Mouse (Mus musculus): ENCODE data around the gene Zfhx3. TPM values are rescaled to one million over a fixed set of nuclear protein-coding genes. Genes with fewer than 3 reads are reported as not detected.

Gene Zfhx3
- total and polyA plus RNA-seq, 2 experiments: 1.3 to 1.5 TPM

- TF ChIP-seq POLR2A (IDR thresholded peaks at IDR 0.05; ENCODE audit: extremely low read depth, insufficient read depth, low read length) (no peak), CTCF (IDR thresholded peaks at IDR 0.05; ENCODE audit: low read depth, low read length) (no peak)
- Histone ChIP-seq H3K79me2 (ENCODE audit: control insufficient read depth, insufficient read depth, low read length) (peaks cover 56% of the 10 kb centered on the region; the same call in 1 of the 2 replicates), H3K27ac (replicated peaks; ENCODE audit: insufficient read depth, low read depth, low read length) (no peak overlapping the region), H3K9ac (ENCODE audit: low read depth, low read length) (no peak overlapping the region), H3K4me1 (ENCODE audit: control insufficient read depth, insufficient read depth, low read length) (peaks cover 21% of the 10 kb centered on the region), H3K4me3 (ENCODE audit: insufficient read depth, low read depth, low read length) (no peak overlapping the region), H3K36me3 (ENCODE audit: control insufficient read depth, insufficient read depth, low read length) (no peaks in the 10 kb centered on the region), H3K27me3 (ENCODE audit: control insufficient read depth, insufficient read depth, low read length) (no peaks in the 10 kb centered on the region)
- 68% methylated on average over 12 of the region's 12 CpGs for WGBS
- no peak for DNase-seq (ENCODE audit: extremely low read depth, low read depth, low spot score)
Observed at GRCm38 (mm10) chr8:108729667-108730329, 787.4 kb downstream of the Zfhx3 start.

- H3K4me3 ChIP-seq (ENCODE audit: insufficient read depth, low read depth, low read length): no peak overlapping the region
- WGBS: 55% methylated on average over 9 of the region's 9 CpGs
- no peak for DNase-seq (ENCODE audit: extremely low read depth, low read depth, low spot score)
Observed at GRCm38 (mm10) chr8:108730907-108731440, 788.5 kb downstream of the Zfhx3 start.

GRCm38 (mm10) chr8:108732500-108732899 is 790.1 kb downstream of the Zfhx3 start:
- Histone ChIP-seq H3K36me3 (ENCODE audit: control insufficient read depth, insufficient read depth, low read length) (no peaks in the 10 kb centered on the region), H3K9ac (ENCODE audit: low read depth, low read length) (no peak overlapping the region), H3K79me2 (ENCODE audit: control insufficient read depth, insufficient read depth, low read length) (peaks cover 61% of the 10 kb centered on the region; the same call in 1 of the 2 replicates), H3K27me3 (ENCODE audit: control insufficient read depth, insufficient read depth, low read length) (no peaks in the 10 kb centered on the region), H3K27ac (replicated peaks; ENCODE audit: insufficient read depth, low read depth, low read length) (no peak overlapping the region), H3K4me1 (ENCODE audit: control insufficient read depth, insufficient read depth, low read length) (peaks cover 23% of the 10 kb centered on the region), H3K4me3 (ENCODE audit: insufficient read depth, low read depth, low read length) (no peak overlapping the region)
- TF ChIP-seq CTCF (IDR thresholded peaks at IDR 0.05; ENCODE audit: low read depth, low read length) (no peak), POLR2A (IDR thresholded peaks at IDR 0.05; ENCODE audit: extremely low read depth, insufficient read depth, low read length) (no peak)
- 70% methylated on average over 11 of the region's 11 CpGs for WGBS
- DNase-seq (ENCODE audit: extremely low read depth, low read depth, low spot score): no peak

More at GRCm38 (mm10) chr8:108730907-108731440, 788.5 kb downstream of the Zfhx3 start:
- Histone ChIP-seq H3K27ac (replicated peaks; ENCODE audit: insufficient read depth, low read depth, low read length) (no peak overlapping the region), H3K9ac (ENCODE audit: low read depth, low read length) (no peak overlapping the region), H3K27me3 (ENCODE audit: control insufficient read depth, insufficient read depth, low read length) (no peaks in the 10 kb centered on the region), H3K79me2 (ENCODE audit: control insufficient read depth, insufficient read depth, low read length) (peaks cover 56% of the 10 kb centered on the region; the same call in 1 of the 2 replicates), H3K36me3 (ENCODE audit: control insufficient read depth, insufficient read depth, low read length) (no peaks in the 10 kb centered on the region), H3K4me1 (ENCODE audit: control insufficient read depth, insufficient read depth, low read length) (peaks cover 21% of the 10 kb centered on the region)
- TF ChIP-seq CTCF (IDR thresholded peaks at IDR 0.05; ENCODE audit: low read depth, low read length) (no peak), POLR2A (IDR thresholded peaks at IDR 0.05; ENCODE audit: extremely low read depth, insufficient read depth, low read length) (no peak)

- Histone ChIP-seq H3K4me3 (ENCODE audit: insufficient read depth, low read depth, low read length) (no peak overlapping the region), H3K36me3 (ENCODE audit: control insufficient read depth, insufficient read depth, low read length) (no peaks in the 10 kb centered on the region), H3K4me1 (ENCODE audit: control insufficient read depth, insufficient read depth, low read length) (peaks cover 23% of the 10 kb centered on the region), H3K27me3 (ENCODE audit: control insufficient read depth, insufficient read depth, low read length) (no peaks in the 10 kb centered on the region), H3K79me2 (ENCODE audit: control insufficient read depth, insufficient read depth, low read length) (peaks cover 62% of the 10 kb centered on the region; the same call in 1 of the 2 replicates), H3K27ac (replicated peaks; ENCODE audit: insufficient read depth, low read depth, low read length) (no peak overlapping the region), H3K9ac (ENCODE audit: low read depth, low read length) (no peak overlapping the region)
- DNase-seq (ENCODE audit: extremely low read depth, low read depth, low spot score): no peak
- TF ChIP-seq POLR2A (IDR thresholded peaks at IDR 0.05; ENCODE audit: extremely low read depth, insufficient read depth, low read length) (no peak), CTCF (IDR thresholded peaks at IDR 0.05; ENCODE audit: low read depth, low read length) (no peak)
- WGBS: 80% methylated on average over 5 of the region's 5 CpGs
Observed at GRCm38 (mm10) chr8:108733385-108733784, 790.9 kb downstream of the Zfhx3 start.

- Histone ChIP-seq H3K4me3 (ENCODE audit: insufficient read depth, low read depth, low read length) (no peak overlapping the region), H3K27ac (replicated peaks; ENCODE audit: insufficient read depth, low read depth, low read length) (no peak overlapping the region), H3K4me1 (ENCODE audit: control insufficient read depth, insufficient read depth, low read length) (peaks cover 16% of the 10 kb centered on the region), H3K27me3 (ENCODE audit: control insufficient read depth, insufficient read depth, low read length) (no peaks in the 10 kb centered on the region), H3K36me3 (ENCODE audit: control insufficient read depth, insufficient read depth, low read length) (no peaks in the 10 kb centered on the region), H3K79me2 (ENCODE audit: control insufficient read depth, insufficient read depth, low read length) (peaks cover 70% of the 10 kb centered on the region), H3K9ac (ENCODE audit: low read depth, low read length) (no peak overlapping the region)
- DNase-seq (ENCODE audit: extremely low read depth, low read depth, low spot score): no peak
- TF ChIP-seq POLR2A (IDR thresholded peaks at IDR 0.05; ENCODE audit: extremely low read depth, insufficient read depth, low read length): no peak
- no peak for TF ChIP-seq CTCF (IDR thresholded peaks at IDR 0.05; ENCODE audit: low read depth, low read length)
- WGBS: 58% methylated on average over 9 of the region's 9 CpGs
Observed at GRCm38 (mm10) chr8:108736442-108736841, 794.0 kb downstream of the Zfhx3 start.

GRCm38 (mm10) chr8:108738179-108738578 is 795.7 kb downstream of the Zfhx3 start:
- Histone ChIP-seq H3K9ac (ENCODE audit: low read depth, low read length) (no peak overlapping the region), H3K4me3 (ENCODE audit: insufficient read depth, low read depth, low read length) (no peak overlapping the region), H3K27me3 (ENCODE audit: control insufficient read depth, insufficient read depth, low read length) (no peaks in the 10 kb centered on the region), H3K79me2 (ENCODE audit: control insufficient read depth, insufficient read depth, low read length) (peaks cover 62% of the 10 kb centered on the region), H3K27ac (replicated peaks; ENCODE audit: insufficient read depth, low read depth, low read length) (no peak overlapping the region), H3K36me3 (ENCODE audit: control insufficient read depth, insufficient read depth, low read length) (no peaks in the 10 kb centered on the region), H3K4me1 (ENCODE audit: control insufficient read depth, insufficient read depth, low read length) (peaks cover 16% of the 10 kb centered on the region)
- TF ChIP-seq CTCF (IDR thresholded peaks at IDR 0.05; ENCODE audit: low read depth, low read length) (no peak), POLR2A (IDR thresholded peaks at IDR 0.05; ENCODE audit: extremely low read depth, insufficient read depth, low read length) (no peak)
- DNase-seq (ENCODE audit: extremely low read depth, low read depth, low spot score): no peak
- 87% methylated on average over 10 of the region's 10 CpGs for WGBS
